Mouse (Mus musculus) adrenal gland, postnatal 36 days (tissue): ENCODE results near the gene Gm39653. TPM values are rescaled to one million over a fixed set of nuclear protein-coding genes. Genes with fewer than 3 reads are reported as not detected.
"Not testable (repeated sequence)": the region's sequence is repeated elsewhere in the genome, so short reads cannot be mapped to it uniquely, and the experiment has no call there.

ENCODE experiments used
- DNase-seq, 2 experiments: peaks; one replicate each; pipeline ENCODE4 v3.0.0; 2021; ENCODE audit warnings: mixed read lengths in 1 of 2
- long read RNA-seq, 2 experiments: library from polyadenylated mRNA; stranded (forward); transcript quantifications; one replicate each; pipeline ENCODE4 v2.0.0; 2021; ENCODE audit warnings: borderline sequencing depth in 2 of 2
- total RNA-seq, 2 experiments: library from RNA; stranded (reverse); gene quantifications; 2 replicates each; pipeline ENCODE4 v1.2.3; 2021

Gm39653 gene
- not detected for total RNA-seq
- long read RNA-seq, experiment 1, result 0 reads
- long read RNA-seq, experiment 2, result 0 reads

DNA sequence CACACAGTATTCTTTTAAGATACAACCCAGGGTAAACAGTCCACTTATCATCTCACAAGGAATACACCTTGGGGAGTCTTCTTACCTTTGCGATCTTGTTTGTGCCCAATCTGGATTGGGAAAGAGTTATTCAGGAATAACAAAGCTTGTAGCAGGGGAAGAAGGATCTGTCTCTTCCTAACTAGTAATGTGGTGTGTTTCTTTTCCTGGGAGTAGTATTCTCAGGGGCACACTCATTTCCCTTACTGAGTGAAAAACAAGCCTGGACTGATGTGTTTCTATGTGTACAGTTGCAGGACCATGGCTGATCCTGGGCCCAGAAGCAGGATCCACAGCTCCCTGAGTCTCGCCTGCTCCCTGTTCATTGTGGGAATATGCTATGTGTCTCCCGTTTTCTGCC is at the start of gene Gm39653:
Gene Gm39653, plus strand, starts transcription at position 301 of the 400 bp plus-strand sequence.
- DNase-seq, result no peak

DNA sequence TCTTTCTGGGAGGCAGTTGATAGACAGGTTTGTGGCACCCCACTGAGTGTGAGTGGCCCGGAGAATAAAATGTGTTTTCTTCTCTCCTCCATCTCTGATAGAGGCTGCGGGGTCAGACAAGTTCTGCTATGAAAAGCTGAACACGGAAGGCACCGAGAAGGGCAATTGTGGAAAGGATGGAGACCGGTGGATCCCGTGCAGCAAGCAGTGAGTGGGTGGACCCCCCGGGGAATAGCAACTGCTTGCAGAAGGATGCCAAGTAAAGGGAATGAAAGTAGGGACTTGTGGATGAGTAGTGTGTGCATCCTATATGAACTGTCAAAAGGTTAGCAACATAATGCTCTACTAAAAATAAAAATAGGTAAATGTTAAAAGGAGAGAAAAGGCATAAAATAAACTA is 49.3 kb upstream of the Gm39653 start:
- DNase-seq, result no peak

DNA sequence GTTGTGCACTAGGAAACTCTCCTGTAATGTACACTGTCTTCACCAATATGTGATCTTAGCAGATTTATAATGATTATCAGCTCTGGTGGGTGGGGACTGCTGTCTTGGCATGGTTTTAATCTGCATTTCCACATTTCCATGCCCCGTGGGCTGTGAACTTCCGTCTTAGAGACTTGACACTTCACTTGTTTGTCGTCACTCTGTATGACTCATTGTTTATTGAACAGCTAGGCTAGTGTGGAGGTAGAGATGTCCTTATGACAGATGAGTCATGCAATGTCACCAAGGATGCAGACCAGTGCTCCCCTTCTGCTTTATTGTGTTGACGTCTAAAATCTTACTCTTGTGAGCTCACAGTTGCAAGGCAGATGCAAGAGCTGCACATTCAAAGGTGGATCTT is 48.7 kb upstream of the Gm39653 start:
- no peak for DNase-seq

DNA sequence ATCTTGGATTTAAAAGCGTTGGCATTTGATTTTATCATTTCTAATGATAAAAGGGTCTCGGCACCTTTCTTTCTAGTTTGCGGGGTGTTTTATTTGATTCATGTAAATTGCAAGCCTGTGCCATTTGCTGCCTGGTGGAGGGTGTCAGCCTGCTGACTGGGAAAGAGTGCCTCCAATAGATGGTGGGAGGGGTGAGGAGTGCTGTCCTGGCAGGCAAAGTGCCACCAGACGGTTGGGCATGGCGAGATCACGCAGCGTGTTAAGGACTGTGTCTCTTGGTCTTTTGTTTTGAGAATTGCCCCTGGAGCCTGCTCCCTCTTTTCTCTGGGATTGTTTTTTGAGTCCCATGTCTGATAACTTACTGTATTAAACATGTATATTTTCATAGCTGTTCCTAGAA is 43.5 kb upstream of the Gm39653 start:
- no peak for DNase-seq

DNA sequence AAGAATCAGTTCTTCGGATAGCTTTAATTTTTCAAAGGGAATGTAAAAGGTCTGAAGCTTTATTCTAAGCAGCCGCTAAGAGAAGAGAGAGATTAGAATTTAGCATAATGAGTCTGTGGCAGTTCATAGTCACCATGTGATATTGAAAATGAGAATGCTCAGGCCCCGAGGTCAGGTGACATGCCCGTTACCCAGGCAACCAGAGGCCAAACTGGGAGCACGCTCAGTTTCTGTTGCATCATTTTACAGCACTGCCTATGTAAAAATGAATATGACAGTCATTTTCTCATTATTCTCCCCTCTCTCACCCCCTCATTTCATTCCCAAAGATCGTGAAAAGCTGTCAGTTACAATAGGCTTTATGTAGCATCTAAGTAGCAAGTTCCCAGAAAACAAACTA is 42.3 kb upstream of the Gm39653 start:
- peak; percentile 11 to 42 for DNase-seq

DNA sequence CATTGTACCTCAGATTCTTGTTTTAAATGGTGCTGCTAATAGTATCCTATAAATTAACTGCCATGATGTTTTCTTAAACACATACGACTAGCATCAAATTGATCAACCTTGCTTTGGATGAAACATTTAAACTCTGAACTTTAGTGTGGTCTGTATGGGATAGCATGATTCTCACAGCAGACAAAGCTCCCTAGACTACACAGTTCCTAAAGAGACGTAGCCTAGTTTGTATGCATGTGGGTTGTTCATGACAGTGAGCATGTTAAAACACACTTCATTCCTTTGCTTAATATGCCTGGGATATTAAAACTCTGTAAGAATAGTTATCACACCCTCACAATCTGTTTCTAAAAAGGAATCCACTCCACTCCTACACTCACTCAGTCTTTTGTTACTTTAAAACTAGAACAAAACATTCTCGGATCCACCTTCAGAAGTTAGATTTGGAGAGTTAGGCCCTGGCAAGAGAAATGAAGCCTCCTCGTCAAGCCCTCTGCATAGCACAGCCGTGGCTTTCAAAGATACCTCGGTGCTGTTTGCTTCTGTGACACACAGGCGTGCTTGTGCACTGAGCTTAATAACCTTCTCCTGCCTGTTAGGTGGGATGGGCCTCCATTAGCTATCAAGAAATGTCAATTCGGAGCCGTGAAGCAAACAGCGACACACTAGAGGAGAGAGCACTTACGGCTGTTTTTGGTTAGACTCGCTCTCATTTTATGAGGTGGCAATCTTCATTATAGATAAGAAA is 41.7 kb upstream of the Gm39653 start:
- DNase-seq, result no peak

DNA sequence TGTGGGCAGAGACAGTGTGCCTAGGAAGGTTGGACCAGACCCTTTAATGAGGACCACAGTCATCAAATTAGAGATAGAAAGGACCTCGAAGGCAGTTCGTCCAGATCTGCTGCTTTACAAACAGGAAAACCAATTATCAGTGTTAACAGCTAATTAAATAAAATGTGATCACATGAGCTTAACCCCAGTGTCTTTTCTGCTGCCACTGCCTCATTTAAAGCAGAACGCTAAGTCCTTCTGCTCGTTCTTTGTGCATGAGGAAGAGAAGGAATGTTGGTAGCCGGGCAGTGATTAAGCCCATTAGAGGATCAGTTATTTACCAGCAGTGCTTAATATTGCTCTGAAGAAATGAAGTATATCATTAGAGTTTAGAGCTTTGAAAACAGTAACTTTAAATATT is 39.0 kb upstream of the Gm39653 start:
- DNase-seq, result no peak

DNA sequence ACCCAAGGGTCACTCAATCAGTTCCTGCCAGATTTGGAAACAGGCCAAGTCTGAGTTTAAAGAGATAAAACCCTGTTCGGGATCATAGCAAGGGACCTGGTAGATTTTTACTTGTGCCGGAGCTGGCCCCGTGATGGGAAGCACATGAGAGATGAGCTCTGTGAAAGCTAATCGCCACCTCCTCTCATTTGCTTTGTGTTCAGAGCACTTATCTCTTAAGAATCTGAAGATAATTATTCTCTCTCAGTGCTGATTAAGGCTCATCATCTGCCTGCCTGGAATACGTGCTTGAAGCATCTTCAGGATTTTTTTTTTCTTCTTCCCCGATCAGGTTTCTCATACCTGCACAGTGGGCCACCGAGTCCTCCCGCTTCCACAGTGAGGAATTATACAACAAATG is 36.6 kb upstream of the Gm39653 start:
- DNase-seq, result no peak

DNA sequence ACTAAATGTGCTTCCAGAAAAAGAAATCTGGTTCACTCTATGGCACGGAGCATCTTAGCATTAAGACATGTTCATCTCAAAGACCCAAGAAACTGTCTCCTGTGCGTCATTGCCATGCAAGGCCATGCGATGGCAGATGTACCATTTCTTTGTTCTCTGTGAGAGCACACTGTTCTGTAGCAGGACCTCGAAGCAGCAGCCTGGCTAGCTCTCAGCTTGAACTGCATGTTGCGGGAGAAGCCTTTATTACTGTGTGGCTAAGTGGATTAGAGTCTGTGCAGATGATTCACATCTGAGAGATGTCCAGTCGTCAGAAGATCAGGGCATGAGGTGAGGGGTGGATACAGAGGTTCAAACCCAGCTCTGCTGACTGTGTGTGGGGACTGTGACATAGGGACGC is 28.9 kb upstream of the Gm39653 start:
- DNase-seq, result no peak

DNA sequence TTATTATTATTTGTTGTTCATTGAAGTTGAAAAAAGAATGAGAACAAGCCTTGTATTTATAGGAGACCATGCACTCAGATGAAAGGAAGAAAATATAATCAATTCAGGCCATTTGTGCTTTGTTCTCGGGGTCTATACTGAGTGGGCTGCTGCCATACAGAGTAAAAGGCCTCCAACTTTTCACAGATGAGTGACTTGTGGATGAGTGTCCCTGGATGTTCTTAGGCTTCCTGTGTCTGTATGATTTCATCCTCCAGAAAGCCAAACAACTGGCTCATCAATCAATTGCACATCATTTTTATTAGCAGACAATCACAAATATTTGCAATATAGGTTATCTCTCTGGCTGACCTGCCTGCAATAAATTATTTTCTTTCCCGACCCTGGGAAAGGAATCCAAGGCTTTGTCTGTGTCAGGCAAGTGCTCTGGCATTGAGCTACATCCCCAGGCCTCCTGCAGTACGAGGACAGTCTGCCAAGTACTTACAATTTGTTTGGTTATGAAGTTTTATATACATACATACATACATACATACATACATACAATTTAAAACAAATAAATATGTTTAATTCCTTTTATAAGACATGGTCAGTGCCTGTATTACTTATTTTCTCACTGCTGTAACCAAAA is 11.8 kb upstream of the Gm39653 start:
- DNase-seq, result peak; percentile 7

DNA sequence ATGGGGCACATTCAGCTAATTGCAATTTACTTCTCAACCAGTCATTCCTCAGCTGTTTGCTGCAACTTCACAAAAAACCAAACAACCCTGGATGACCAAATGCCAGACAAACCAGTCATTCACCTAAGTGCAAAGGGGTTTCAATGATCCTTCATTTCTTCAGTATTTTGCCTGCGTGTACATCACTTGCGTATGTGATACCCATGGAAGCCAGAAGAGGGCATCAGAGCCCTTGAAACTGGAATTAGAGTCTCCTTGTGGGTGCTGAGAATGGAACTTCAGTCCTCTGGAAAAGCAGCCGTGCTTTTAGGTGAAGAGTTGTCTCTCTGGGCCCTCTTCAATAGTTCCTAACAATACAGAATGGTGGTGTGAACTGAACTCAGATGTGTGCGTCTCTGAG is 6.2 kb upstream of the Gm39653 start:
- no peak for DNase-seq

DNA sequence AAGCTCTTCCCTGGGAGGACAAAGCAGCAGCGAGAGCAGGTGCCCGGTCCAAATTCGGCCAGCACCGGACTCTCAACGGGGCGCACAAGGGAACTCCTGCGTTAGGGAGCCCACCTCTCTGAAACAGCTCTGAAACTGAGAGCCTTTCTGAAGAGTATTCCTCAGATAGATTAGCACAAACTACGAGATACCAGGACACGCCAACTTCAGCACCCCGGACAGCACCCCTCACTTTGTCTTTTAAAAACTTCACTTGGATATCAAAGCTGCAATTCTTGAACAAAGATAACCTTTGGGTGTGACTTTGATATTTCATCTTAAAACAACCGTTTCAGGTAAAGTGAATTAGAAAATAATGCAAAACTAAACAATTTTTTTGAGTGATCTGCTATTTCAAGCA is 1.2 kb upstream of the Gm39653 start:
- peak; percentile 69 to 79 for DNase-seq

DNA sequence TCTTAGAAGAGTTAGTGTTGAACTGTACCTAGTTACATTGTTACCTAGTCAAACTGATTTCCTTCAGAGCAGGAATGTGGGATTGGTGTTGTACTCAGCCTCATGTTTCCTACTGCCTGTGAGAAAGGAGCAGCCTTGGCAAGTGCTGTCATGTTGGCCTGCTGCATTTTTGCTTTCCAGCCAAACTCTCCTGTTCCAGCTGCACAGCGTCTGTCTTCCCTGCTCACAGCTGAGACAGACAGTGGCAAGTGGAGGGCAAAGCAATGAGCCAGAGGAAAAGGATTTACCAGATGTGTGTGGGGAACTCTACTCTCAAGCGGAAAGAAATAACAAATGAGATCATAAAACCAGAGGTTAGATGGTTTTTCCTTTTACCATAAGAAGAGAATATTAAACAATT is 12.4 kb downstream of the Gm39653 start:
- peak in 1 of 2 experiments; percentile 4 for DNase-seq

DNA sequence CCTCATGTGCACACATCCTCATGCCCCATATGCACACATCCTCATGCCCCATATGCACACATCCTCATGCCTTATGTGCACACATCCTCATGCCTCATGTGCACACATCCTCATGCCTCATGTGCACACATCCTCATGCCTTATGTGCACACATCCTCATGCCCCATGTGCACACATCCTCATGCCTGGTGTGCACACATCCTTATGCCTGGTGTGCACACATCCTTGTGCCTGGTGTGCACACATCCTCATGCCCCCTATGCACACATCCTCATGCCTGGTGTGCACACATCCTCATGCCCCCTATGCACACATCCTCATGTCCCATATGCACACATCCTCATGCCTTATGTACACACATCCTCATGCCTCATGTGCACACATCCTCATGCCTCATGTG is 14.6 kb downstream of the Gm39653 start:
- DNase-seq, result not testable (repeated sequence)

DNA sequence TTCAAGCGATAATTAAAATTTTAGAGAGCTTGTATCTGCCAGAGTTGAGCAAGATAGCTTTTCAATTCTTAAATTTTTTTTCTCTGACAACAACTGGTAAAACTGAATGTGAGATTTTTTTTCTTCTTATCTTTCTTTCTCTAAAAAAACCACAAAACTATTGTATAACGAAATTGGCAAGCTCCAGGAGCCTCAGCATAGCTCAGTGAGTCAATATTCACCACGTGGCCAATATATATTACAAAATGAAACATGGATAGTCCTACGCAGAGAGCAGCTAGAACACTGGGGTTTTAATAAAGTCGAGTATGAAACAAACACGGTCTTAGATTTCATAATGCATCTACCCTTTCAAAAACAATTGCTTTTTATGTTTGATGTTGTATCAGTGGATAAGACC is 24.2 kb downstream of the Gm39653 start:
- no peak for DNase-seq

DNA sequence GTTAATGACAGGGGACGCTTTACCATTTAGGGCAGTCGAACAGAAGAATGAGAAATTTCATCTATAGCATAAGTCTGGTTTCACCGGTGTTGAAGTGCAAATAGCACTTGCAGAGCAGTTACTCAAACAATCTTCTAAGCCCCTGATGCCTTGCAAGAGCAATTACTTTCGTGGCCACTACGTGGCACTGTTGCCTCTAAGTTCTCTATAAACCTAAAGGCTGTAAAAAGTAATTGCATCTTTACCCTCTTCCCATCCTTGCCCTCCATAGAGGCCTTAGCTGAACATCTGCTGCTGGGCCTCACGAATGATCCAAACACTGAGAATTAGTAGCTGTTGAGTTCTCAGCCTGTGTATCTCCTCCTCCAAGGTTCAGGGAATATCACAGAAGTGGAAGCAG is 42.2 kb downstream of the Gm39653 start:
- peak; percentile 59 to 64 for DNase-seq

DNA sequence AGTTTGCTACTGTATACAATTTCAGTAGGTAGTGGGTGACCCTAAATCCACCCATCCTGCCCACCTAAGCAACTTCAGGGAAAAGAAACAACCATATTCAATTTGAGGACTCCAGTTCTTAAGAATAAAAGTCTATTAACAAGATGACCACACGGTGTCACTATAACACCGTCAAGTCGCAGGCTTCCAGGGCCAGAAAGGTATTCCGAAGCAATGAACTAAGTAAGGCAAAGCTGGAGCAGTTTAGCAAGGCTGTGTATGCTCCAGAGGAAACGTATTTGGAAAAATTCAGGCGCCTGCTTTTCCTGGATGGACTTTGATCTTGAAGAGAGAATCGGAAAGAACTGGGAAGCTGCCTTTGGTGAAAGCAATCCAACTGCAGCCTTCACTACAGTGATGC is 43.8 kb downstream of the Gm39653 start:
- peak; percentile 17 to 22 for DNase-seq

DNA sequence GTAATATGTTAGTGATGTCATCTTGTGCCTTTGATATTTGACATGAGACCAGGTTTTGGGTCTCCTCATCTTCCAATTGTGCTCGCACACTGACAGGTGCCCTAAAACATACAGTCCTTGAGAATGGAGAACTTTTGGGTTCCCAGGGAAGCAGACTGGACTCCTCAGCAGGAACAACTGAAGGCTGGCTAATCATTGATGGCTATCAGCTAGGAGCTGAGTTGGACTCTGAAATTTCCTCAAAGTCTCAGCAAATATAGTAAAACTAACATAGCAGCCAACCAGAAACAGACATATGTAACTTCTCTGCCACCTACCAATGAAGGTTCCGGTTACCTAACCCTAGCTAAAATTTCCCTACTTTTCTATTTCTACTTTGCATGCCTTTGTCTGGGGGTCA is 50.3 kb downstream of the Gm39653 start:
- DNase-seq, result no peak

DNA sequence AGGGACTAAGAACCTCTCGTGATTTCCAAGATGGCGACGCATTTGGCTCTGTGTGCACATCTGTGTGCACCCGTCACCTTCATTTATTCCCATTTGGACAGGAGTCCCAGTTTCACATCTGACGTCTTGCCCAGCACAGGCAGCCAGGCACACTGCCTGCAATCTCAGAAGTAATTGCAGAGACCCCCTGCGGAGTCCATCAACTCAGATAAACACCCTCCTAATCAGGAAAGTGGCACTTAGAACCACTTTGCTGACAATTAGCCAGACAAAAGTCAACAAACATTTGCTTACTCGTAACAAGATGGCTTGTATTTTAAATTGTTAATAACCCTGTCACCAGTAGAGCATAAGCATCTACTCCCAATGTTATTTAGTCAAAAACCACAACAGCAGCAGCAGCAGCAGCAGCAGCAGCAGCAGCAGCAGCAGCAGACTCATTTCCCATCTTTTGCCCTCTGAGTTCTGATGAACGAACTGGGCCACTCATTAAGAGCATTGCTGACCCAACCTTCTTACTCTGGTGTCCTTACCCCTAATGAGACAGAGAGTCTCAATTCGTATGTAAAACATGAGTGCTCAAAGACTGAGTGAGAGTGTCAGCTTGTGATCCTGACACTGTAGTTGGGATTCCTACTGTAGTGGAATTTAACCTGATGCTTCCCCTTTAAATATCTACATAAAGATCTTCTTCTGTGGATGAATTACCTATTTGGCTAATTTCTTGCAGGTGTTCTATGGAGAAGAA is 51.6 kb downstream of the Gm39653 start:
- no peak for DNase-seq

DNA sequence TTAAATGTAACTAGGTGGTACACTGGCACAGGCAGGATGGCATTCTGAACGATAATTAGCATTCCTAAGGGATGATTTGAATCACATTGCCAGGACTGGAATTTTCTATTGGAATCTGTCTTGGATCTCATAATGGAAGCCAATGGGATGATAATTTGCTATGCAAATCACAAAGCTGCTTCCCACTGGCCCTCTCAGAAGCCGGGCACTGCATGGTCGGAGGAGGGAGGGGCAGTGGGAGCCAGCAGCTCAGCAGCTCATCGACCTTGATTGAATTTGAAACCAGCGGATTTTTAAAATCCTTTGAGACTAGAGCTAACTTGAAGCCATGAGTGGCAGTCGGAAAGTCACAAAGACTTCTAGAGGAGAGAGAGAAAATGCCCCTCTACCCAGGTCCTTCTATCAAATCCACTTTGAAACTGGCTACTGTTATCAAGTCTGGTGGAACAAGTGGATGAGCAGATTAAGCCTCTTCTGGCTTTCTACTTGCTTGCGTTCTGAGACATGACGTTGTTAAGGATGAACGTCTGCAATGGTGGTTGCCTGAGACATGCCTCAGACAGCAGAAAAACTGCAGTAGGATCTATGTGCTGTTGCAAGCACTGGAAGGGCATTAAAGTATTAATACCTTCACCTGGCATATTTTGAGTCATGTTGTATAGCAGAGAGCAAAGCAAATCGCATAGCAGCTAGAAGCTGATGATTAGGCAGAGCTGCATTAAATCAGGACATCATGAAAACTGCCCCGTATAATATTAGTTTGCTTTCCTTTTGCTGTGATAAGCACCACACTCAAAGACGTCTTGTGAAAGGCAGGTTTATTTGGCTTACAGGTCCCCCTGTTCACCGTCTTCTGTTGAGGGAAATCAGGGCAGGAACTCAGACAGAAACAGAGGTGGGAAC is 52.4 kb downstream of the Gm39653 start:
- DNase-seq, result peak in 1 of 2 experiments; percentile 3

DNA sequence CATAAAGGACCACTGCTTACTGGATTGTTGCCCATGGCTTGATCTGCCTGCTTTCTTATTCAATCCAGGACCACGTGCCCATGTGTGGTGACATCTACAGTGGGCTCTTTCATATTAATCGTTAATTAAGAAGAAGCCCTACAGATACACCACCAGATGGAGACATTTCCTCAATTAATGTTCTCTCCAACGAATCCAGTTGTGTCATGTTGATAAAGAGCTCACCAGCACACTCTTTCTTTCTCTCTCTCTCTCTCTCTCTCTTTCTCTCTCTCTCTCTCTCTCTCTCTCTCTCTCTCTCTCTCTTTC is 53.0 kb downstream of the Gm39653 start:
- DNase-seq, result no peak
